Mouse (Mus musculus) urinary bladder, postnatal 36 days (tissue): ENCODE measurements around the gene Tmc3.

Source experiments
- DNase-seq, 2 experiments: peaks; one replicate each; pipeline ENCODE4 v3.0.0; 2022; ENCODE audit warnings: low spot score in 2 of 2, mixed read lengths in 1 of 2

The Tmc3 gene

DNA sequence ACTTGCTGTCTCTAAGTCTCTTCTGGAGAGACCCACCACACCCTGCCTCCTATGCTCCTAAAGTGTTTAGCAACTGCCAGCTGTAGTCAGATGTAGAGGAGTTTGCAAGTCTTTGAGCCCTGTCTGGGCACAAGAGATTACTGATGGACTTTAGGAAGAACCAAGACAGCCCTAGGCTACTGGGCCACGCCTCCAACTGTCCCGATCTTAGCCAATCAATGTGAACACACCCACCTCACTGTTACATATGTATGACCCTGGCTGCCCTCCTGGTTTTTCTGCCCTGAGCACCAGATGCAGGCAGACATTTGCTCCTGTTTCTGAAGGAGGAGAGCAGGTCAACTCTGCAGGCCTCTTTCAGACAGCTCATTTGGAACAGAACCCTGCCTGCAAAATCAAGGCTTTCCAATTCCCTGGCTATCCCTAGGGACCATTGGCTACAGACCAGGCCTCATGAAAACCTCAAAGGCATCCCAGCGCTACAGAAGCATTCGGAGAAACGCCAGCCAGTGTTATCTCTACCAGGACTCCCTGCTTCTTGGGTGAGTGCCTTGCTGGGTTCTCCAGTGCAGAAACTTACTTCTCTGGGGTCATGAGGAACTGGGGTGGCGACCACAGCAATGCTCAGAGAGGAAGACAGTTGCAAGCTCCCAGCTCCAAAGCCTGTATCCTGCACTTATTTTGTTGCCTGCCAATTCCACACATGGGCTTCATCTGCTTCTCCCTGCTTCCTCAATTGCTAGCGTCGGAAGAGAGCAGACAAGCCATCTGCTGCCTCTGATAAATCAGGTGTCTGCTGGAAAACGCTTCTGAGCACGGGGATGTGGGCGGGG, at the start of gene Tmc3:
TSS of gene Tmc3 (plus strand) at position 289 of the 833 bp plus-strand sequence.
- peak in 1 of 2 experiments; percentile 60 for DNase-seq

DNA sequence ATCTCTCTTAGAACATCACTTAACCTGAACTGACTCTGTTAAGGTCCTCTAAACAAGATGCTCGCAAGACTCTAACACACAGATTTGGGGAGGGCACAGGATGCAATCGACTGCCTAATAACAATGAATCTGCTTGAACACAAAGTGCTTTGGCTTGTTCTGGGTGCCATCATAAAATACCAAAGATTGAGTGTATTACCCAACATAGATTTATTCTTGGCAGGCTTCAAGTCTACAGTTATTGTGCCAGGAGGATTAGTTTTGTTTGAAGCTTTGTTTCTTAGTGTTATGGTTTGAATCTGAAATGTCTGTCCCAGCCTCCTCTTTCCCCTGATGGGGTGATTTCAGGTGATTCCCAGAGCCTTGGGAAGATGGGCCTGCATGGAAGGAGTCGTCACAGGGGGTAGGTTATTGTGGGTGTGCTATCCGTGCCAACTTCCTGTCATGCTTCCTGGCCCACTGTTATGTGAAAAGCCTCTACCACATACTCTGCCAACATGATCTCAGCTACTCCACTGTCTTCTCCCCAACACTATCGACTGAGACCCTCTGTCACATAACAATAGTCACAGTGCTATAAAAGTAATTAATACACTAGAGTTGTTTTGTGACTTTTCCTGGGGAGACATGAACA, 43.1 kb upstream of the Tmc3 start:
- DNase-seq: no peak

DNA sequence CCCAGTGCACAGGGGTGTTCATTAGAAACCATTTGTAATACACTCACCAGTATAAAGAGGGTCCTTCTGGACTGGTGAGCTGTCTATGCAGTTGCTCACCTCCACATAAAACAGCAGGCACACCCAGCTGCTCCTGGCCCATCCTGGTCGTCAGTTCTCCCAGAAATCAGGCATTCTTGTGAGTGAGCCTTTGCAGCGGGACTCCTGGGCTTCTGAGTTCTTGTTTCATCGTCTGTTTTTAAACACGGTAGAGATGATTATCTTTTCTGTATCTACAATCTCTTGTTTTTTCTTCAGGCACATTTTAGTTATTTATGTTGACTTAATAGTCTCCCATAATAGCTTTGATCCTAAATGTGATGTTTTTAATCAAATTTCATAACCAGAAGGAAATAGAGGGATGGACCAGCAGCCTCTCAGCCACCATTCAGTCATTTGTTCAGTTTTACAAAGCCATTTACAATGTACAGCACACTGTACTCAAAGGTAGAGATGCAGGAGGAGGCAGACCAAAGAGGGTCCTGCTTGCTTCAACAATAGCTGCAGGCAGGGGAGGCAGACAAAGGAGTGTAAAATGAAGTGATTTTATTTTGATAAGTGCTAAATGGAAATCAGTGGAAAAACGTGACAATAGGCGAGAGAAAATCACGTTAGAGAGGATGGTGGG, 35.9 kb upstream of the Tmc3 start:
- no peak for DNase-seq

DNA sequence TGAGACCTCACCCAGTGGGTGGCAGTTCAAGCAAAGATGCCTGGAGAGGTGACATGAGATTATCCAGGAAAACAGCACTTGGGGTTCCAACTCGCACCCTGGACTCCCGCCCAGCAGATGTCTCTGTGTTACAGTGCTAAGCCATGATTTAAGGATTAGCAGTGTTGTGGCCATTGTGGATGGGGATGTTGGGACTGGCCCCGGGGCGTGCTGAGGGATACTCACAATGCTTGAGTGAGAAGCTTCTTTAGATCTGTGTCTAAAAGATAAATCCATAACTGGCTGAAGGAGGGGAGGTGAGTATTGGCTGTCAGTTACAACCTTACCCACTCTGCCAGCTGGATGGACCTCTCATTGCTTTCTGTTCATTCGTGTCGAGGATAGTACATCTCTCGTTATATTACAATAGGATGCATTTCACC, 35.4 kb upstream of the Tmc3 start:
- no peak for DNase-seq

DNA sequence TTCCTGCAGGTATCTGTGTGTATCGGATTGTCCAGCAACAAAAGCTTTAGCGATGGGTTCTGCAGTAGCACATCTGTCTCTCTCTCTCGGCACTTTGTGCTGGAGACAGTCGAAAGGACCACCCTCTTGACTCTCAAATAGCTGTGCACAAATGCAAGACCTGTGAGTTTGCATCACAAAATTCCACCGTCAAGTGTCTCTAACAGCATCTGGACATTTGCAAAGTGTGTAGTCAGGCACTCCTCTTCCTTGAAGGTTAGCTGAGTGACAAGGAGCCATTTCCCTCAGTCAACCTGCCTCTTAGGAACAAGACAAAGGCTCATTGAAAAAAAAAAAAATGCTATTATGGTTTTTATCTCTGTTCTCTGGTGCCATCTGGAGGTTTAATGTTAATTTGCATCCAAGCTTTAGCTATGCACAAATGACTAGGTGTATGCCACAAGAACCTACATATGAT, 34.7 kb upstream of the Tmc3 start:
- DNase-seq: no peak

DNA sequence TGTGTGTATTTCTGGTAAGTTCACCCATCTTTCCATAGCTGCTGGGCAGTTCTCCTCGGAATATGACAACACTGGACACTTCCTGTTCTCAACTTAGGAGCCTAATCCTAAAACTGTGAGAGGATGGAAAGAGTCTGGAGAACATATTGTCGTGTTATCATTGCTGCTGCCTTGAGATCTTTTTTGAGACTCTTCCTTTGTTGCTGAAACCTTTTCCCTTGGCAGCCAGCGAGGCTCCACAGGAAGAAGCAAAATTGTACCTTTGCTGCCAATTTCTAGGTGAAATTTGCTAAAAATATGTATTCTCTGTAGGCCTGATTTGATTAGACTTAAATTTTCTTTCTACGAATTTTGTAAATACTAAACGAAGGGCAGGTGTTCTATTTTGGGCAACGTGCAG, 30.2 kb upstream of the Tmc3 start:
- DNase-seq: no peak

DNA sequence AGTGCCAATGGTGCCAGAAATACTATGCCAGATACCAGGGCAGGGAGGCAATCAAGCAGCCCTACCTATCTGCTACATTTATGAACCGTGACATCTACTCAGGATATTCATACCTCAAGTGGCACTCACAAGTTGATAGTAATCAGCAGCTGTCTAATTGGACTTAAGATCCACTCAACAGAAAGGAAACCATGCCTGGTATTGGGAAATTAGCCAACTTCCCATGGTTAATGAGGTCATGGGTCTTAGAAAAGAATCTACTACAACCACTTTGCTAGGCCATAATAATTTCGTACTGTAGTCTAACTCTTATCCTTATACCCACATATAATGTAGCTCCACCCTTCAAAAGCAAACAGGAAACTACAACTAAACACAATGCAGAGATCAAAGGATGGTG, 28.2 kb upstream of the Tmc3 start:
- DNase-seq: no peak

DNA sequence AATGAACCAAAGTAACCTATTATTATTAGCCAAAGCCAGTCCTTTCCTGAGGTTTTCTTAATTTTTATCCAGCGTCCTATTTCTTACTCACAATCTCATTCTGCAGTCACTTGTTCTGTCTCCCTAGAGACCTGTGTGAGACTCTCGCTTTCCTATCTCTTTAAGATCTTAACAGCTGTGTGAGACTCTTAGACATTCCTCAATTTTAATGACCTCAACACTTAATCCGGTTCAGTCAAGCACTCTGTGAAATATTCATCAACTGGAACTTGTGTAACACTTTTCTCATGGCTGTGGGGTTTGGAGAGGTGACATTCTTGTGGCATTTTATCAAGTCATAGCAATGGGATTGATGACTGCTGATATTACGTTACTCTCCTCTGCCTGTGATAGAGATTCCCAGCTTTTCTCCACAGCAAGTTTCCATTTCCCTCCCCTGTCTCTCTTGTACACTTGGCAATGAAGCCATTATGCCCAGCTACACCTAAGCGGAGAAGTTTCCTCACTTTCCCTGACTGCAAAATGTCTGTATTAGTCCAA, 25.9 kb upstream of the Tmc3 start:
- DNase-seq: no peak

DNA sequence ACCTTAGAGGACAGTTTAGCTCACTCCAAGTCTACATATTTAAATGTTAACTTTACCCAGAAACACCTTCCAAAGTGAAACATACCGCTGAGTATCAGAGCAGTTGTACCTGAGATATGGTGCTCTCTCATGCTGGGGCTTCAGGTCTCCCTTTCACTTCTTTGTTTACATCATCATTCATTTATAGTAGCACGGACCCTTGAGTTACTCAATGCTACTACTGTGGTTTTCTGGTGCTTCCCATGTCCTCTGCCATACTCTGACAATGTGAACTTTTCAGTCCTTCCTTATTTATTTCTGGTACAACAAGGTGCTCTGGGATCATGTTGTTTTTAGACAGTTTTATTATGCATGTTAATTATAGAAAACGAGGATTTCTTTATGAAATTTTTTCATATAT, 25.2 kb upstream of the Tmc3 start:
- no peak for DNase-seq

DNA sequence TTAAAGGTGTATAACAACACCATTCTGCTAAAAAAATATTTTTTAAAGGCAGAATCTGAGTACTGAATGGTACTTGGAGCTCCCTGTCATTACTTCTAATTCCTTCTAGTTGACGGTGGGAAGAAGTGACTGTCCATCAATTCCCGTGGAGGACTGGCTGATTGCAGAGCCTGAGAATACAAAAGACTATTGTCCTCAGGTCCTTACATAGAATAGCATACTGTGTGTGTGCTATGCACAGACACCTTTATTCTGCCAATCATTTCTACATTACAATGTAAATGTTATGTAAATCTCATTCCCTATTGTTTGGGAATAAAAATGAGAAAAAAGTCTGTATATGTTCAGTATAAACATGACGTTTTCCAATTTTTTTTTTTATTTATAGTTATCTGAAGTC, 22.9 kb upstream of the Tmc3 start:
- no peak for DNase-seq

DNA sequence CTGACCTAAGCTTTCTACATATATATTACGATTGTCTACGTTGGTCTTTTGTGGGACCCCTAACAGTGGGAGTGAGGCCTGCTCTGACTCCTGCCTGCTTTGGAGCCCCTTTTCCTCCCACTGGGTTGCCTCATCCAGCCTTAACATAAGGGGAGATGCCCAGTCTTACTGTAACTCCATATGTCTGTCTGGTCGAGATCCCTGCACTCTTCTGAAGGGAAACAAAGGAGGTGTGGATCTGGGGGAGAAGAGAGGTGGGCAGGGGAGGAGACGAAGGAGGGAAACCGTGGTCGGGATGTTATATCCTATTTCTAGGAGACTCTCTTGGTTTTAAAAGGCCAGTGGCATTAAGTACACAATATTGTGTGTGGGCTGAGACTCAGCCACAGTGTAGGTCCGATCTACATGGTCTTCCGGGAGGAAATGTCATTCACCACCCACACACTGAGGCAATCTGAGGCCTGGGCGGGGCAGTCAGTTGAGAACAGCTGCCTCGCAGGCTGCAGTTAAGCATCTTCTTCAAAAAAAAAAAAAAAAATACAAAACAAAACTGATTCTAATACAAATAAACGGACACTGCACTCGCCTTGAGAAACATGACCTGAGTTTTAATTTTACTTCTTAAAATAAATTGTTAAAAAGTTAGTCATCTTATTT, 20.0 kb upstream of the Tmc3 start:
- peak in 1 of 2 experiments; percentile 41 for DNase-seq

DNA sequence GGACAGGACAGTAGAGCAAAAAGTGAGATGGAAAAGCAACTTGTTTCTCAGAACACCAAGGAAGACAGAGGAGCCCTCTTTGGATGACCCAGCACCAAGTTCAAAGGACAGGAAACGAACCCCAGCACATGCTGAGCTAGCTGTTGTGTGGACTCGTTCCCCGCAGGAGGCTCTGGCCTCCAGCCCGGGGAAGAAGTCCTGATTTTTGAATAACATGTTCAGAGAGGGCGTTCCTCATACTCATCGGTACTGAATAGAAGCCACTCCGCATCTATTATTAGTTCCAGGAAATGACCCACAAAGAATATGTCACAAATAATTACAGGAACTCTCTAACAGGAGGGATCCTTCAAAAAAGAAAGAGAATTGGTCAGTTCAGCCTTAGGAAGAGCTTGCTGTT, 18.8 kb upstream of the Tmc3 start:
- no peak for DNase-seq

DNA sequence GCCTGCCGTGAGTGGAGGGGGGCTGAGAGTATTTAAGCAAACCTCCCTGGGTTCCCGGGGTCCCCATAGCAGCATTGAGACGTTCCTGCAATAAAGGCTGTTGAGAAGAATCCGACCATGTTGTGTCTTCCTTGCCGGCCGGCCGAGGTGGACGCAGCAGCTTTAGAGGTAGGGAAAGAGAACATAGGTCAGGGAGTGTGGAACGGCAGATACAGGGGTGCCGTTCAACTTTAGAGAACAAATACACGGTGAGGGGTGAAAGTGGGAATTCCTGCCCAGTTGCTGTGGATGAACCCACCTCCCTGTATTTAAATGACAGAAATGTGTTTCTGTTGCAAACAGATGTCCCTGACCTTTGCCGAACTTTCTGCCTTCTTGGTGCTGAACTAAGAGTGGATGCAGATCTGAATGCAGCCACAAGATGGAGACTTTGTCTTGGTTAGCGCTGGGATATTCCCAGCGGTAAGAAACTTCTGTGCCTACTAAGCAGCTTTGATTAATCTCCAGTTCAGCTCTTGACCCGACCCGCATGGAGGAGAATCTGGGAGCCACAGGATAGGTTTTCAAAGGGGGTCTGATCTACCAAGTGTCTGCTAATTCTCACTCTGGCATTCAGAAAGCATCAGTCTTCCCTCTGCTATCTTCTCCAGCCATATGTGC, 16.8 kb upstream of the Tmc3 start:
- DNase-seq: peak; percentile 32 to 45

DNA sequence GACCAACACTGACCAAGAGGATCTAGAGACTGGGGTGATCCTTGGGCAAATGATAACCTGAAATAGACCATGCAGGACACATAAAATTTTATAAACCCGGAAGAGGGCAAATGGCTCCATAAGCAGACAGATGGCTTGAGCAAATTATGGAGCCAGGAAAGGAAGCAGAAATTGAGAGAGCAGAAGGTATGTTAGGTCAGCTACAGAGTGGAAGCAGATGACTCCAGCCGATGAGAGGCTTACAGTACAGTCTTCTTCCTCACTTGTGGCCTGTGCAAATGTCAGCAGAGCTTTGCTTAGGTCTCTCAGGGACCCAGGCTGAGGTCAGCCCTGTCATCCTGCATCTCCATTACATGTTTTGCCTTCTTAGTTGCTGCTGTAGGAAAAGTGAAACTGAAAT, 15.9 kb upstream of the Tmc3 start:
- DNase-seq: no peak

DNA sequence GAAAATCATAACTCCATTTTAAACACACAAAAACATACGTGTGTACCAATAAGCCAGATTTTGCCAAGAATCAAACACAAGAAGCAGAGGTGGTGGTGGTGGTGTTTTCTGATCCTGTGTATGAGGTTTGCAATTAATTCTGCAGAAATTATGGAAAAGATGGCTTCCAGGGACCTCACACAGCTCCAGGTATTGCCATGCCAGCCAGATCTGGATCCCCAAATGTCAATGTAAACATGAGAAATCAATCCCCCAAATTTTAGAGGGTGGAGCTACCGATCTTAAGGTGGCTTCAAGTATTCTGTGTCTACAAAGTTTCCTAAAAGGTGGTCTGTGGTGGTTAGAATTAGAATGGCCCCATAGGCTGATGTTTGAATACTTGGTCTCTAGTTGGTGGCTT, 15.3 kb upstream of the Tmc3 start:
- no peak for DNase-seq

DNA sequence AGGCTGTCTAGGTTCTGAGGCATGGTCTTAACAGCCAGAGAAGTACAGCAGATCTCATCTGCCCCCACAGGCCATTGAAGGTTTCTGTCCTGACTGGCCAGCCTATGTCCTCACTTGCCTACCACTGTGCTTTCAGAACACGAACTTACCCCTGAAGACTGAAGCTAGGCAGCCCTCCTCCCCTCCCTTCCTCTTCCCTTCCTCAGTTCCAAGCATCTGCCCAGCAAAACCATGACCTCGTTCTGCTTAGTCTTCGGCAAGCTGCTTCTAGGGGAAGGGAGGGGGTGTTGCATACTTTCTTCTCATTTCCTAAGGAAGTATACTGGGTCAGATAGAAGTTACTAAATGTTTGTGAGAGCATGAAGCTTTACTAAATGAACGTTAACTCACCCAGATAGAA, 13.7 kb upstream of the Tmc3 start:
- no peak for DNase-seq

DNA sequence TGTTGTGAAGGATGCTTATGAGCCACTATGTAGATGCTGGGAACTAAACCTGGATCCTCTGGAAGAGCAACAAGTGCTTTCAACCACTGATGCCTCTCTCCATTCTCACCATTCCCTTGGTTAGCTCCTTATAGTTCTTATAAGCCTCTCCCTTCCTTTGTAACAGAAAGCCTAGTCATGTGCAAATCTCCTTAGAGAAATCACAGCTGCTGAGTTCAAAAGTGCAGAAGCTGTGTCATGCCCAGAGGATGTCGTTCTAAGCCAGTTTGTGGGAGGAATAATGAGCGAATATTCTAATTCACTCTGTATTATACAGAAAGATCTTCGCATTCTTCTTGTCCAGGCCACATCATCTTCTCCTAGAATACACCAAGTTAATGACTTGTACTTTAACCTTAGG, 12.8 kb upstream of the Tmc3 start:
- DNase-seq: no peak

DNA sequence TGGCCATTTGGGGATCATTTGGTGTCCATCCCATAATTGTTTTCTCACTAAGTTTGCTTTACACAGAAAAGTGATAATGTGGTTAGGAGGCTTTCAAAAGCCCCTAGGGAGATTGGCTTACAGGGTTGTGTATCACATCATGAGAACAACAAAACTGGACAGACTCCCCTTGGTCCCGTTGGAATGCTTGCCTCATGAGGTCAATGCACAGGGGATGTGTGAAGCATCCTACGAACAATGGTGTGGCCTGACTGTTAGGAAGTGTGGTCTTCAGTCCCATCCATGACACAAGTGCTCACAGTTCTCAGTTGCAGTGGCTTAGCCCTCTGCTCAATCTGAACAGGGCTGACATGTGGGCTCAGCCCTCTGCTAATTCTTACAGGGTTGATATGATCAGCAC, 12.3 kb upstream of the Tmc3 start:
- DNase-seq: no peak

DNA sequence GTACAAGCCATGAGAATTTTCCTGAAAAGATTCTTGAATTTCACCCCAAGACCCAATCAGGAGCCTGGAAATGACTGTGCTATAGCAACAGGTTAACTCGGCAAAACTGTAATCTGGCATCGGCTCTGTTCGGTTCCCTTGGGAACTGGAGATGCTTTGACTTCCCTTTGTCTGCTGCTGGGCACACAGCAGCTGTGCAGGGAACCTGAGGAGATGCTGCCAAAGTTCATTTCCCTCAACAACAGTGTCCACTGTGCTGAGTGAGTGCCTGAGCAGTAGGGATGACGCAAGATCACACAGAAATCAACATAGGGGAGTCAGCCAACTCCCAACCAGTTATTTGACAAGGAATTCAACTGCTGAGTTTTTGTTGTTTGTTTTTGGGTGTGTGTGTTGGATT, 3.8 kb upstream of the Tmc3 start:
- no peak for DNase-seq

DNA sequence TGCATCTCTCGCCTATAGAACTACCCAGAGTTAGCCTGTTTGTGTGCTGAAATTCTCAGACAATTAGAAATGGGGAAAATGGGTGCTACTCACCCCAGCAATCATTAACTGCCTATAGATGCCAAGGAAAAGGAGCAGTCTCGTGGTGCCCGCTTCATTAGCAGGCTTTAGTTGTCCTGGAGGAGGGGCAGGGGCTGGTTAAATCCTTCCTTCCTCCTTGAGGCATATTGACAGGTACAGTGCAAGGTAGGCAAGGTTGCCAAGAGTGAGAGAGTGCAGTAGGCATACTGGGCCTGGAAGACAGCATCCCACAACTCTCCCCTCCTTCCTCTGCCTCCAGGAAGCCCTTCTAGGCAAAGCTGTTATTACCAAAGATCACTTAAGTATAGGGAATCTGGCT, 9.3 kb downstream of the Tmc3 start:
- DNase-seq: no peak

DNA sequence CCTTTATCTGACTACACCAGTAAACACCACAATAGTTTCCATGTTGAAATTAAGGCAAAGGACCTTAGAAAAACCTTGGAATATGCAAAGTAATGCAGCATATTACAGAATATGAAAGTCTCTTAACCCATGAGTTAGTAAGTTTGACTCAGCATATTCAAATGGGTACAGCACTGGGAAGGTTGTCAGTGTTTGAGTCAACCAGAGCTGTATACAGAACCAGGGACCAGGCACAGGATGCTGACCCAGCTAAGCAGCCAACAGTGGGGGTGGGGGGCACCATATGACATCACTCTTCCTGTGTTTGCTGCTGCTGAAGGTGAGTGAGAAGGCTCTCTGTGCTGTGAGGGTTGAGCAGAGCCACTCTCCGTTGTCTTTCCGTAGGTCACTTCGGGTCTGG, 12.3 kb downstream of the Tmc3 start:
- DNase-seq: no peak
